Mouse (Mus musculus) layer of hippocampus, adult 9-10 months (tissue): ENCODE measurements at regions not wholly inside any gene's neighbourhood (a gene's known extent, or its start where the extent isn't known, plus 50 kb on each side); places are given as distances from the start of the nearest gene placed in this dataset.

ENCODE experiments used
- DNase-seq: peaks from one replicate; pipeline ENCODE4 v3.0.0; 2022; ENCODE audit warnings: low spot score

- DNase-seq, result no peak
Measured at GRCm38 (mm10) chr2:133221762-133222556, 276.3 kb upstream of the Fermt1 start.

- no peak for DNase-seq
Measured at GRCm38 (mm10) chr2:133235175-133235920, 289.6 kb upstream of the Fermt1 start.

- DNase-seq, result no peak
Measured at GRCm38 (mm10) chr2:133252131-133252530, 299.8 kb upstream of the Bmp2 start.

GRCm38 (mm10) chr2:133274424-133274823 lies 277.5 kb upstream of the Bmp2 start:
- DNase-seq, result no peak

GRCm38 (mm10) chr2:133278546-133278945 lies 273.4 kb upstream of the Bmp2 start:
- no peak for DNase-seq

GRCm38 (mm10) chr2:133279275-133279674 lies 272.7 kb upstream of the Bmp2 start:
- DNase-seq, result no peak

GRCm38 (mm10) chr2:133282692-133283091 lies 269.3 kb upstream of the Bmp2 start:
- DNase-seq, result no peak

- DNase-seq, result no peak
Measured at GRCm38 (mm10) chr2:133283709-133284108, 268.2 kb upstream of the Bmp2 start.

GRCm38 (mm10) chr2:133294136-133294535 lies 257.8 kb upstream of the Bmp2 start:
- no peak for DNase-seq

GRCm38 (mm10) chr2:133305936-133306335 lies 246.0 kb upstream of the Bmp2 start:
- no peak for DNase-seq

- DNase-seq, result no peak
Measured at GRCm38 (mm10) chr2:133311001-133311400, 241.0 kb upstream of the Bmp2 start.

GRCm38 (mm10) chr2:133326290-133327050 lies 225.5 kb upstream of the Bmp2 start:
- DNase-seq, result no peak

- no peak for DNase-seq
Measured at GRCm38 (mm10) chr2:133327653-133328052, 224.3 kb upstream of the Bmp2 start.

- no peak for DNase-seq
Measured at GRCm38 (mm10) chr2:133336177-133336901, 215.6 kb upstream of the Bmp2 start.

GRCm38 (mm10) chr2:133338150-133338549 lies 213.8 kb upstream of the Bmp2 start:
- no peak for DNase-seq

- no peak for DNase-seq
Measured at GRCm38 (mm10) chr2:133341352-133341751, 210.6 kb upstream of the Bmp2 start.

GRCm38 (mm10) chr2:133345964-133346788 lies 205.8 kb upstream of the Bmp2 start:
- no peak for DNase-seq

- DNase-seq, result no peak
Measured at GRCm38 (mm10) chr2:133346789-133347424, 205.1 kb upstream of the Bmp2 start.

- DNase-seq, result no peak
Measured at GRCm38 (mm10) chr2:133351306-133351705, 200.7 kb upstream of the Bmp2 start.

GRCm38 (mm10) chr2:133352800-133353199 lies 199.2 kb upstream of the Bmp2 start:
- no peak for DNase-seq
